Mouse (Mus musculus) G1E-ER4 (cell line): ENCODE data around the gene Hcrt. TPM values are rescaled to one million over a fixed set of nuclear protein-coding genes. Genes with fewer than 3 reads are reported as not detected.

Source experiments
- GATA1 ChIP-seq: IDR thresholded peaks from one replicate; pipeline ENCODE4 v1.8.0; 2012; ENCODE audit warnings: low read length, inconsistent platforms
- polyA plus RNA-seq: library from polyadenylated mRNA; stranded (reverse); fragments of >175 nt; gene quantifications from 2 replicates; pipeline ENCODE4 v1.2.3, GENCODE M21; 2012

Gene Hcrt
- polyA plus RNA-seq, 1 experiment: not detected

- no peak for TF ChIP-seq GATA1
Measured at GRCm38 (mm10) chr11:100775921-100776320, 13.2 kb upstream of the Hcrt start.

GRCm38 (mm10) chr11:100774261-100774660, 11.5 kb upstream of the Hcrt start:
- no peak for TF ChIP-seq GATA1

GRCm38 (mm10) chr11:100770646-100771408, 8.1 kb upstream of the Hcrt start, which contains the start of gene Ghdc:
Gene Ghdc, minus strand, starts transcription at chr11:100770957.
- TF ChIP-seq GATA1: no peak

GRCm38 (mm10) chr11:100769980-100770379, 7.2 kb upstream of the Hcrt start:
- TF ChIP-seq GATA1: no peak

GRCm38 (mm10) chr11:100767871-100768270, 5.1 kb upstream of the Hcrt start:
- no peak for TF ChIP-seq GATA1

- TF ChIP-seq GATA1: no peak
Measured at GRCm38 (mm10) chr11:100766726-100767125, 4.0 kb upstream of the Hcrt start.

- no peak for TF ChIP-seq GATA1
Measured at GRCm38 (mm10) chr11:100761547-100762045, 1.1 kb downstream of the Hcrt start.

- no peak for TF ChIP-seq GATA1
Measured at GRCm38 (mm10) chr11:100759611-100760233, 3.0 kb downstream of the Hcrt start, which contains the start of gene Kcnh4. Gene Kcnh4, minus strand, starts transcription at chr11:100759942.

GRCm38 (mm10) chr11:100758707-100759610, 3.8 kb downstream of the Hcrt start:
- no peak for TF ChIP-seq GATA1

- no peak for TF ChIP-seq GATA1
Measured at GRCm38 (mm10) chr11:100757566-100757965, 5.2 kb downstream of the Hcrt start.

GRCm38 (mm10) chr11:100756476-100756875, 6.3 kb downstream of the Hcrt start:
- no peak for TF ChIP-seq GATA1

- TF ChIP-seq GATA1: no peak
Measured at GRCm38 (mm10) chr11:100754693-100755057, 8.1 kb downstream of the Hcrt start.

- TF ChIP-seq GATA1: no peak
Measured at GRCm38 (mm10) chr11:100754021-100754692, 8.6 kb downstream of the Hcrt start.

- TF ChIP-seq GATA1: no peak
Measured at GRCm38 (mm10) chr11:100752294-100752693, 10.4 kb downstream of the Hcrt start.

GRCm38 (mm10) chr11:100750127-100750526, 12.6 kb downstream of the Hcrt start:
- no peak for TF ChIP-seq GATA1

- no peak for TF ChIP-seq GATA1
Measured at GRCm38 (mm10) chr11:100749469-100749868, 13.3 kb downstream of the Hcrt start.
